Mouse (Mus musculus): Measurements from ENCODE around the gene Wipi1. TPM values are rescaled to one million over a fixed set of nuclear protein-coding genes. Genes with fewer than 3 reads are reported as not detected.

The Wipi1 gene
- 1.4 to 2.5 TPM (median 2.1 TPM) in 4 replicates for total RNA-seq (2023)

DNA sequence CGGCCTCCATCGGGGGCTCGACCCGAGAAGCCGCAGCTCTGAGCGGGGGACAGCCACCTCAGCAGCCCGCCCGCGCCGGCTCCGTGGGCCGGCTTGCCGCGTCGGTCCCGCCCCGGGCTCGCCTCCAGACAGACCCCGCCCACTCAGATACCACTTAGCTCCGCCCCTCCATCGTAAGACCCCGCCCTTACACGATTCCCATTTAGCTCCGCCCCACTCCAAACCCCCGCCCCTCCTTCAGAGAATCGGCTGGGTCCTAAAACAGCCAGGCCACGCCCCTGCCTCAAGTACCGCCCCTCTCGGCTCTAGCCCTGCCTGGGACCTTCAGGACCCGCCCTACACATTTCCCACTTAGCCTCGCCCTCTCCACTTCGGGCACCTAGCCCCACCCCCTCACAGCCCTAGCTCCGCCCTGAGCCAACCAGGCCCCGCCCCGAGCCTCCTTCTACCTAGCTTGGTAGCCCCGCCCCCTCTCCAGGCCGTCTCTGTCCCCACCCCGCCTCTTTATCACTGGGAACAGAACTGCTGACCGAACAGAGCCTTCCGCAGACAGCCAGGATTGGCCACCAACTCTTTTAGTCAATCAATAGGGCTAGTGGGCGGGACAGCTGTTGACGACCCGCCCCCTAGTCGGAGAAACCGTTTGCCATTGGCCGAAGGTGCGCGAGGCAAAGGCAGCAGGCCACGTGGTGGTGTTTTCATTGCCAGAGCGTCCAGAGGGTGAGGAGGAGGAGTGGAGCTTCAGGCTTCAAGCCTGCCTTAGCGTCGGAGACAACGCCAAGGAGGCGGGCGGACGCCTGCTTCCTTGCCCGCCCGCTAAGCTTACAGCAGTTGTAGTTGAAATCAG lies at the start of gene Wipi1:
Gene Wipi1 (minus strand): TSS at position 665 of the 847 bp plus-strand sequence.

GRCm38 (mm10) chr11:109649206-109649605 lies 37.4 kb upstream of the Wipi1 start, which contains the start of gene Prkar1a:
Gene Prkar1a (plus strand): TSS chr11:109649405.

Other genes with a start within 250 kb of the Wipi1 start
- gene Gna13, start 249.1 kb downstream of the Wipi1 start, total RNA-seq (2023): 154 to 171 TPM (median 168 TPM) in 4 replicates
- 0.91 to 1.3 TPM (median 1.1 TPM) in 4 replicates for gene 9930022D16Rik, start 198.1 kb downstream of the Wipi1 start, total RNA-seq (2023)
- 28.5 to 30.9 TPM (median 29.0 TPM) in 4 replicates for gene Amz2, start 186.0 kb downstream of the Wipi1 start, total RNA-seq (2023)
- 2.8 to 6.2 TPM (median 4.5 TPM) in 4 replicates for gene Arsg, start 138.6 kb downstream of the Wipi1 start, total RNA-seq (2023)
- gene Slc16a6, start 138.4 kb downstream of the Wipi1 start, total RNA-seq (2023): 106 to 118 TPM (median 113 TPM) in 4 replicates
- 297 to 308 TPM (median 302 TPM) in 4 replicates for gene Prkar1a, start 37.4 kb upstream of the Wipi1 start, total RNA-seq (2023)
- not detected in 4 replicates for gene Fam20a, start 110.3 kb upstream of the Wipi1 start, total RNA-seq (2023)
- not detected in 4 replicates for gene 1700012B07Rik, start 216.1 kb upstream of the Wipi1 start, total RNA-seq (2023)